Mouse (Mus musculus) urinary bladder, postnatal 14 days (tissue): ENCODE data around the gene Dhx58.
"Not testable (repeated sequence)": the region's sequence is repeated elsewhere in the genome, so short reads cannot be mapped to it uniquely, and the experiment has no call there.

Source experiments
- DNase-seq: peaks from one replicate; pipeline ENCODE4 v3.0.0; 2021; ENCODE audit warnings: low spot score

Dhx58 gene

GRCm38 (mm10) chr11:100700710-100701109, 3.4 kb downstream of the Dhx58 start:
- DNase-seq: no peak

GRCm38 (mm10) chr11:100697921-100698320, 6.2 kb downstream of the Dhx58 start:
- DNase-seq: no peak

GRCm38 (mm10) chr11:100694926-100695325, 9.1 kb downstream of the Dhx58 start:
- peak; percentile 71 for DNase-seq

DNA sequence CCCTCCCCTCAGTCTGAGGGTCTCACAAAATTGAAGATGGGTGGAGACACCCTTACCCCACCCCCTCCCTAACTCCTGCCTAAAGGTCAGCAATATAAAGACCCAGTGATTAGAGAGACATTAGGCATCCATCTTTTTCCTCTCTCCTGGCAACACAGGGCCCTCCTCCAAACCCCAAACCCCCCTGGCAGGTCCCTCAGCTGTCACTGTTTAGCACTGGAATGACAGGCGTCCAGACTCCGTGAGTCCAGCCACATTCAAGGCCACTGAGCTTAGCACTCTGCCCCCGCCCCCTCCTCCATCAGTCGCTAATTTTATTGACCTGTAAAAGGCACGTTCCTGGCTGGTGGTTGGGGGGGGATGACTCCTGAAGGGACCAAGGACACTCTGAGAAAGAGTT, 10.9 kb downstream of the Dhx58 start:
- DNase-seq: no peak

DNA sequence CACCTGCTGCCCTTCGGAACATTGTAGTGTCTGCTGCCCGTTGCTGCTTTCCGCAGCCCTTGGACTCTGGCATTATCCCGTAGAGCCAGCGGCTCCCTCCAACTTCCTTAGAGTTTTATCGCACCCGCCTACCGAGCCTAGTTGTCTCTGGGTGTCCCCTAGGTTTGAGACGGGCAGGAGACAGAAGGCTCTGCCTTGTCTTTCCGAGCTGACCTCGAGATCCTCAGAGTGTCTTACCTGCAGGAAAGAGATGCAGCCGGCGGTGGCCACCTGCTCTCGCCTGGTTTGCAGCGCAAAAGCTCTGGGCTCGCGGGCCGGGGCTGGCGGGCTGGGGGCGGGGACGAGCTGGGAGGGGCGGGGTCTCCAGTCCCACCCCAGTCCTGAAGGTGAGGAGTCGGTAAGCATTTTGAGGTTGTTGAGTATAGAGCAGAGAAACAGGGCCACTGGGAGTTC, 11.9 kb downstream of the Dhx58 start, which contains the start of gene Zfp385c:
Zfp385c (minus strand) TSS at position 292 of the 453 bp plus-strand sequence.
- DNase-seq: no peak

DNA sequence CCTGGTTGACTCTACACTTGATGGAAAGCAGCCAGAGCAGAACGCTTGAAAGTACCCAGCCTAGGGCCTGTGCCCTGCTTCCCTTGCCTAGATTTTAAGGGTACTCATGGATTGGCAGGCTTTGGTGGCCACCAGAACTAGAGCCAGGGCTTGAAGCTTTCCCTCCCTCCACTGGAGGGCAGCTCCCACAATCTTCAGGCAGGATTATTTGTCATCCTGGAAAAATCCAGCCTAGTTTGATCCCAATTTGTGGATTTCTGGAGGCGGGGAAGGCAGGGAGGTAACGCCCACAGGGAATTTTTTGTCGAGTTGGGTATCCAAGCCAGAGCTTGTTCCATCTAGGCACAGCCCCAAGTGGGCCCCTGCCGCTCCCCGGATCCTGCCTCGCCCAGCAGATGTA, 13.7 kb downstream of the Dhx58 start:
- DNase-seq: no peak

GRCm38 (mm10) chr11:100688443-100688842, 15.6 kb downstream of the Dhx58 start:
- DNase-seq: no peak

- DNase-seq: no peak
Measured at GRCm38 (mm10) chr11:100687265-100687664, 16.8 kb downstream of the Dhx58 start.

DNA sequence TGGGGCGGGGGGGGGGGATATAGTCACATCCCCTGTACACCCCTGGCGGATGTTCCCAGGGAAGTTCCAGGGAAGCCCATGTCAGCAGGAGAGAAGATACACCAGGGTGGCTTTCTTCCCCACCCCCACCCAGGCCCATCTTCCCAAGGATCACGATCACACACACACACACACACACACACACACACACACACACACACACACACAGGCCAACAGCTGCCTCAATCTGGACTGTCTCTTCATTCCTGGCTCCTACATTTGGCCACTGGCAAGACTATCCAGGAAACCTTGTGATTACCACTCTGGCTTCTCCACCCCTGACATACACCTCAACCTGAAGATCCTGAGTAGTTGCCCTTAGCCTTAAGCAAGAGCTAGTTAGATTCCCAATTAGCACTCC, 18.7 kb downstream of the Dhx58 start:
- no peak for DNase-seq

DNA sequence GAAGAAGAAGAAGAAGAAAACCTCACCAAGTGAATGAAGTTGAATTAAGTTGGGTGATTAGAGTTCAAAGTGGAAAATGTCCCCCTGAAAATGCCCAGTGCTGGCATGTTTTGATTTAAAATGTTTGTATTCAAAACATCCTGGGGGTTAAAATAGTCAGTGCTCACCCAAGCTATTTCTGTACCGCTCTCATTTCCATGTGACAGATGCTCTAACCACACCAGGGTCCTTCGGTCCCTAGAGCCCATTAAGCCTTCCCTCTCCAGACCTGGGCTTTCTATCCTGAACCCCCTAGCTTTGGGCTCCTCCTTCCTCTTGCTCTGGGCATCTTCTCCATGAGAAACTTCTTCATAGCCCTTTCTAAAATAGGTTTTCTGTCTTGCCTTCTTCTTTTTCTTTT, 20.0 kb downstream of the Dhx58 start:
- no peak for DNase-seq

DNA sequence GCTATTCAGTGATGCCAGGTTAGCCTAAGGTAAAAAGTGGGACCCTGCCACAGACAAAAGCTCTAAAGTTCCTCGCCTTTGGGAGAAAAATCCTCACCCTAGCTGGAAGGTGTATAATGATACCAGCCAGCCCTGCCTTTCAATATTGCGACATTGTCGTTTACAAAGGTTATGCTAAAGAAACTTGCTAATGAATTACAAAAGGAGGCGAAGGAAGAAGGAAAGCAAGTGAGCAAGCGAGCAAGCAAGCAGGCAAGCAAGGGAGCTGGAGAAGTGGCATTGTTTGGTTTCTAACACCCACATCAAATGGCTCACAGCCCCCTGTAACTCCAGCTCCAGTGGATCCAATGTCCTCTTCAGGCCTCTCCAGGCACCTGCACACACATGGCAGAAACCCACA, 21.5 kb downstream of the Dhx58 start:
- DNase-seq: no peak

- no peak for DNase-seq
Measured at GRCm38 (mm10) chr11:100681826-100682225, 22.2 kb downstream of the Dhx58 start.

GRCm38 (mm10) chr11:100677810-100678209, 26.3 kb downstream of the Dhx58 start:
- DNase-seq: no peak

- peak; percentile 55 for DNase-seq
Measured at GRCm38 (mm10) chr11:100673169-100673568, 30.9 kb downstream of the Dhx58 start.

DNA sequence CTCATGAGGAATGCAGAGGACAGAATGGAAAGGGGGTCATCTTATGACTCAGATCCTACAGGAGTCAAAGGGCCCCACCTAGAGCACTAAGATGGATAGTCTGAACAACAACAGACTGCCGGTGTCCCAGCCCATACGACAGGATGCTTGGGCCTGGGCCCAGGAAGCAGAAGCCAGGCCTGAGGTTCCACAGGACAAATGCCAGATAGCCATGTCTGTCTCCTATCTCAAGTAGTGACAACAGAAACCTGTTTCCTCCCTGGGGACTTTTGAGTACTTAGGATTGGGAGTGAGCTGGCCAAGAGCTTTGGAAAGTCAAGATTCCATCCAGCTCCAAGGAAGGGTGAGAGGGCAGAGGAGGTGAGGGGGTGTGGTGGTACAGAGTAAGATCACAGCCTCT, 32.1 kb downstream of the Dhx58 start:
- DNase-seq: no peak

GRCm38 (mm10) chr11:100671049-100671448, 33.0 kb downstream of the Dhx58 start:
- no peak for DNase-seq

GRCm38 (mm10) chr11:100659806-100660205, 44.3 kb downstream of the Dhx58 start:
- DNase-seq: no peak

DNA sequence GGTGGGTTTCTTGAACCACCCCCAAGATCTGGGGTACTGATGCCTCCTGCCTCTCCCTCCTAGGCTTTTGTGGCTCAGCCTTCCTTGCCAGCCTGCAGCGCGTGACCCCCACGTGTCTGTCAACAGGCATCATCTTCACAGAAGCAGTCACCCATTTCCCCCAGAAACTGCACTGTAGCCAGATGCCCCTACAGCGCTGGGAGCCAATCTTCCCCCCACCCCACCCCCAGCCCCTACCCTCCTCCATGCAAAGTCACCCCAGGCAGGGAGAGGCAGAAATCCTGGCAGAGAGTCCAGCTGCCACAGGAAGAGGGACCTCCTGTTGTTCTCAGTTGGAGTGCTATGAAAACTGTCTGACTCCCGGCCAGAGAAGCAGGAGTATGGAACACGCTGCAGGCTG, 47.6 kb downstream of the Dhx58 start:
- no peak for DNase-seq

DNA sequence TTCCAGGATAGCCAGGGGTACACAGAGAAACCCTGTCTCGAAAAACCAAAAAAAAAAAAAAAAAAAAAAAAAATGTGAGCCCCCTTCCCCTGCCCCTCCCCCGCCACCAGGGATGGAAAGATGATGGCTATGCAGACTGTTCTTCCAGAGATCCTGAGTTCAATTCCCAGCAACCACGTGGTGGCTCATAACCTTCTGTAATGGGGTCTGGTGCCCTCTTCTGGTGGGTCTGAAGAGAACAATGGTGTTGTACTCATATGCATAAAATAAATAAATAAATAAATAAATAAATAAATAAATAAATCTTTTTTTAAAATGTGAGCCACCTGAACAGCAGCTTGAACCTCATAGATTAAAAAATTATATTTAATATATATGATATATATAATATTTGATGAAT, 48.5 kb downstream of the Dhx58 start:
- DNase-seq: not testable (repeated sequence)

GRCm38 (mm10) chr11:100651748-100652147, 52.3 kb downstream of the Dhx58 start:
- DNase-seq: no peak

GRCm38 (mm10) chr11:100651205-100651604, 52.9 kb downstream of the Dhx58 start:
- no peak for DNase-seq

GRCm38 (mm10) chr11:100648405-100648804, 55.7 kb downstream of the Dhx58 start:
- DNase-seq: no peak

DNA sequence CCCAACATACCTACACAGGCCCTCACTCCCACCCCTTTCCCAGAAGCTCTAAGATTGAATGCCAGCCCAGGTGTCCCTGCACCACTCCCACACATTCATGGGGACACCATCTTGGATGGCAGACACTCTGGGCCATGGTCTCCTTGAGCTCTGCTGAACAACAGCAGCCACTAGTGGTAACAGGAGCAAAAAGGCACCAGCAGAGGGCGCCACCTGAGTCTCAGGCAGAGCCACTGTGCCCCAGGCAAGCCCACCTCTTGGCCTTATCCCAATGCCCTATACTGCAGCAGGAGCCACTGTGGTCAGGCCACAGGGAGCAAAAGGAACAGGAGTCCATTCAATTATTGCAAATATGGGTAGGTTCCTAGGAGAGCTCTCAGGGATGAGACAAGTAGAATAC, 57.8 kb downstream of the Dhx58 start:
- DNase-seq: no peak
